Mouse (Mus musculus) forebrain, embryonic 16.5 days (tissue): ENCODE results near the gene Traf4. TPM values are rescaled to one million over a fixed set of nuclear protein-coding genes. Genes with fewer than 3 reads are reported as not detected.

Experiments
- ATAC-seq: fragments of 200-750 bp; cut with Nextera tagmentation; 2 replicates; pipeline ENCODE4 v1.8.0; 2017; ENCODE audit warnings: mild to moderate bottlenecking, moderate library complexity
- H3K27ac ChIP-seq: fragments of 300-500 bp; sonication (generic); 2 replicates; pipeline ENCODE4 v1.5.1; 2014; ENCODE audit warnings: low read length, control low read depth
- H3K27me3 ChIP-seq: fragments of 300-500 bp; sonication (generic); replicated peaks from 2 replicates; pipeline ENCODE4 v1.6.1; 2014; ENCODE audit warnings: low read length; ENCODE audit not compliant: control insufficient read depth, insufficient read depth
- H3K36me3 ChIP-seq: fragments of 300-500 bp; sonication (generic); 2 replicates; pipeline ENCODE4 v1.6.1; 2014; ENCODE audit not compliant: control insufficient read depth, insufficient read depth
- H3K4me1 ChIP-seq: fragments of 300-500 bp; sonication (generic); replicated peaks from 2 replicates; pipeline ENCODE4 v1.6.1; 2014; ENCODE audit warnings: low read length; ENCODE audit not compliant: control insufficient read depth, insufficient read depth
- H3K4me2 ChIP-seq: fragments of 300-500 bp; sonication (generic); 2 replicates; pipeline ENCODE4 v1.6.1; 2014; ENCODE audit warnings: mild to moderate bottlenecking, low read length, control low read depth
- H3K4me3 ChIP-seq: fragments of 300-500 bp; sonication (generic); replicated peaks from 2 replicates; pipeline ENCODE4 v1.5.1; 2014; ENCODE audit warnings: mild to moderate bottlenecking, low read length, control low read depth
- H3K9ac ChIP-seq: fragments of 300-500 bp; sonication (generic); replicated peaks from 2 replicates; pipeline ENCODE4 v1.6.1; 2014; ENCODE audit warnings: low read depth, low read length, control low read depth
- H3K9me3 ChIP-seq: fragments of 300-500 bp; sonication (generic); 2 replicates; pipeline ENCODE4 v1.6.1; 2016; ENCODE audit warnings: low read length; ENCODE audit not compliant: control insufficient read depth
- WGBS: fragments of 180-500 bp; shearing (Covaris S2); extraction: QIAGEN DNeasy Blood & Tissue Kit; methylation state at CpG from one replicate; pipeline ENCODE4 v1.1.7; 2014; 5-methylcytosine and 5-hydroxymethylcytosine counted together
- polyA plus RNA-seq: library from polyadenylated mRNA; unstranded; fragments of >200 nt; fragmentation: Nextera tagmentation; extraction: Ambion mirVana; gene quantifications from 2 replicates; pipeline ENCODE4 v1.2.1, GENCODE M21; 2015

Gene Traf4
- polyA plus RNA-seq, 1 experiment from 2014 or later = 124 TPM

- peak; percentile 87 for ATAC-seq
- Histone ChIP-seq H3K9ac (no peak overlapping the region), H3K4me3 (no peak overlapping the region), H3K27ac (peak overlapping the region; percentile 77), H3K9me3 (no peaks in the 10 kb centered on the region), H3K27me3 (no peaks in the 10 kb centered on the region), H3K4me1 (peaks cover 30% of the 10 kb centered on the region), H3K4me2 (no peak overlapping the region), H3K36me3 (peaks cover 13% of the 10 kb centered on the region)
- WGBS = 21% methylated on average over 9 of the region's 9 CpGs
These were observed 12.8 kb downstream of the Traf4 start for GRCm38 (mm10) chr11:78152299-78153231.

GRCm38 (mm10) chr11:78151161-78151560 is 14.2 kb downstream of the Traf4 start:
- WGBS = 17% methylated on average over 1 of the region's 1 CpGs
- no peak overlapping the region for H3K4me3 ChIP-seq
- no peak for ATAC-seq
- peaks cover 30% of the 10 kb centered on the region for H3K4me1 ChIP-seq
- no peak overlapping the region for H3K9ac ChIP-seq
- H3K36me3 ChIP-seq = peaks cover 13% of the 10 kb centered on the region
- no peak overlapping the region for H3K27ac ChIP-seq
- no peaks in the 10 kb centered on the region for H3K27me3 ChIP-seq
- no peaks in the 10 kb centered on the region for H3K9me3 ChIP-seq
- H3K4me2 ChIP-seq = no peak overlapping the region

DNA sequence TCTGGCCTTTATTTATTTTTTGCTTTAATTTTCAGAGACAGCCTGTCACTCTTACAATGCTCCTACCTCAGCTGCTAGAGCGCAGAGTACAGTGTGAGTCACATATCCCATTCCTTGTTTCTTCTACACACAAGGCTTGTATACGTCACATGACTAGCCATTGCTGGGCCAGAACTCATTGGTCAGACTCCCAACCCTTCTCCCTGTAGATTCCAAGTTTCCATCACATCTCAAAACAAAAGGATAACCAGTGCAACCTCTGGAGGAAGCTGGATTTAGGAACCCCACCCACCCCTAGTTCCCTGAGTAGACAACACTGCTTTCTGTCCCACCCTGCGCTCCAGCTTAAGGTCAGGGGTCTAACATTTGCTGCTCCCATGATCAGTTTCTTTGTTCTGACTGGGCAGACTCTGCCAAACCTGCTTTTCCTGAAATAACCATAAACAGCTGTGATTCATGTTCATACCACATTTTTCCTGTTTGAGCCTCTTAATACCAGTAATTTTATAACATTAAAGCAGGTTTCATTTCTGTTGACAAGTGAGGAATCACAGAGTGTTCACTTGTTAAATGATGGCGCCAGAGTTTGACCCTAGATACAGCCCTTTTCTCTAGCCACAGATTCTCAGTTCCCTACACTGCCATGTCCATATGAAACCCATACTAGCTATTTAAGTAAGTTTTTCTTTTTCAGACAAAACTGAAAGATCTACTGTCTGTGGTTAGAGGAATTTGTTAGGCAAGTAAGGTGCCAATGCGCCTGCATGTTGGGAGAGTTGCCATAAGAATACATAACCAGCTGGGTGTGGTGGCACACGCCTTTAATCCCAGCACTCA is 18.5 kb downstream of the Traf4 start:
- no peaks in the 10 kb centered on the region for H3K27me3 ChIP-seq
- H3K36me3 ChIP-seq = peaks cover 7% of the 10 kb centered on the region
- H3K27ac ChIP-seq = no peak overlapping the region
- H3K9me3 ChIP-seq = no peaks in the 10 kb centered on the region
- H3K4me1 ChIP-seq = peaks cover 2% of the 10 kb centered on the region; the same call in 1 of the 2 replicates
- H3K4me2 ChIP-seq = no peak overlapping the region
- H3K9ac ChIP-seq = no peak overlapping the region
- no peak overlapping the region for H3K4me3 ChIP-seq
- 94% methylated on average over 6 of the region's 6 CpGs for WGBS
- no peak for ATAC-seq

DNA sequence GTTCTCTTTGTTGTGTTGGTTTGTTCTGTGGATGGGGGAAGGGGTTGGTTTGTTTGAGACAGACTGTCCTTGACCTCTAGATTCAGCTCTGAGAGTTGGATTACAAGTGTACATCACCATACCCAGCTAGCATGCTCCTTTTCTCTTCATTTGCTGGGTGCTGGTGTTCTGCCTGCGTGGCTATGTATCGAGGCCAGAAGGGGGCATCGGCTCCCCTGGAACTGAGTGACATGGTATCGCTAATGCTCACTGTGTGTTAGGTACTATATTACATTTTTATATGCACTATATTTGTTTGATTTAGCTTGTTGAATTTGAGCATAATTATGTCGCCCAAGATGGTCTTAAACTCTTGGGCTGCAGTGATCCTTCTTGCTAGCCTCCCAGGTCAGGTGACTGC is 19.2 kb downstream of the Traf4 start:
- Histone ChIP-seq H3K9me3 (no peaks in the 10 kb centered on the region), H3K4me1 (no peaks in the 10 kb centered on the region), H3K4me2 (no peak overlapping the region), H3K4me3 (no peak overlapping the region), H3K9ac (no peak overlapping the region), H3K27ac (no peak overlapping the region), H3K27me3 (no peaks in the 10 kb centered on the region), H3K36me3 (peaks cover 6% of the 10 kb centered on the region)
- ATAC-seq = no peak
- 80% methylated on average over 5 of the region's 5 CpGs for WGBS

DNA sequence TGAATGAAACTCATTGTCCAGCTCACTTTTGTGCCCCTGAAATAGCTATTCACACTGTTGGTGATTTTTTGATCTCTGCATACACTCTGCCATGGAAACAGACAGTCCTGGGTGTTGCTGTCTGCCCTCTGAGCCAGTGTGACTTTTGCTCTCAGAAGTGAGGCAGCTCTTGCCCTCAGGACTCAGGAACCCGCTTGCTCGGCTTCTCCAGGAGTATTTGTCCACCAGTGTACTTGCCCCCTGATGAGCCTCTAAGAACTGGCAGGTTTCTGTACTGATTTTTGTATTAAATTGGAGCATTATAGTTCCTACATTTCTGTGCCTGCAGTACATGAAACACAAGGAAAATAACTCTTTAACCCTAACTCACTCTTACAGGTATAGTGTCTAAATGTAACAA is 21.9 kb downstream of the Traf4 start:
- 82% methylated on average over 2 of the region's 2 CpGs for WGBS
- Histone ChIP-seq H3K9me3 (no peaks in the 10 kb centered on the region), H3K9ac (no peak overlapping the region), H3K27me3 (no peaks in the 10 kb centered on the region), H3K4me3 (no peak overlapping the region), H3K36me3 (no peaks in the 10 kb centered on the region; the same call in 1 of the 2 replicates), H3K27ac (no peak overlapping the region), H3K4me2 (no peak overlapping the region), H3K4me1 (no peaks in the 10 kb centered on the region)
- no peak for ATAC-seq

GRCm38 (mm10) chr11:78140665-78141064 is 24.7 kb downstream of the Traf4 start:
- ATAC-seq = no peak
- H3K9me3 ChIP-seq = no peaks in the 10 kb centered on the region
- no peak overlapping the region for H3K4me2 ChIP-seq
- H3K4me1 ChIP-seq = no peaks in the 10 kb centered on the region
- no peaks in the 10 kb centered on the region; the same call in 1 of the 2 replicates for H3K36me3 ChIP-seq
- no peak overlapping the region for H3K4me3 ChIP-seq
- WGBS = 88% methylated on average over 5 of the region's 5 CpGs
- no peaks in the 10 kb centered on the region for H3K27me3 ChIP-seq
- H3K27ac ChIP-seq = no peak overlapping the region
- no peak overlapping the region for H3K9ac ChIP-seq

DNA sequence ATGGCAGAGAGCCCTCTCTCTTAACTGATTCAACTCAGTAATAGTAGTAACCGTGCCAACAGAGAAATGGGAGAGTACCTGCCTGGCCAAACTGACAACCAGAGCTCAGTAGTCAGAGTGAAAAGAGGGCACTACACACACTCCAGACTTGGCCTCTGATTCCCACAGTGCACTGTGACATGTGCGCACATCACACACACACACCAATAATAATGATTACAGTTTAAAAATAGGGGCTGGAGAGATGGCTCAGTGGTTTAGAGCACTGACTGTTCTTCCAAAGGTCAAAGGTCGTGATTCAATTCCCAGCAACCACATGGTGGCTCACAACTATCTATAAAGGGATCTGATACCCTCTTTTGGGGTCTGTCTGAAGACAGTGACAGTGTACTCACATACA is 27.4 kb downstream of the Traf4 start:
- Histone ChIP-seq H3K27me3 (no peaks in the 10 kb centered on the region), H3K4me2 (no peak overlapping the region), H3K36me3 (no peaks in the 10 kb centered on the region), H3K9ac (no peak overlapping the region), H3K4me1 (no peaks in the 10 kb centered on the region), H3K4me3 (no peak overlapping the region), H3K27ac (no peak overlapping the region), H3K9me3 (no peaks in the 10 kb centered on the region)
- WGBS = 89% methylated on average over 3 of the region's 3 CpGs
- no peak for ATAC-seq

DNA sequence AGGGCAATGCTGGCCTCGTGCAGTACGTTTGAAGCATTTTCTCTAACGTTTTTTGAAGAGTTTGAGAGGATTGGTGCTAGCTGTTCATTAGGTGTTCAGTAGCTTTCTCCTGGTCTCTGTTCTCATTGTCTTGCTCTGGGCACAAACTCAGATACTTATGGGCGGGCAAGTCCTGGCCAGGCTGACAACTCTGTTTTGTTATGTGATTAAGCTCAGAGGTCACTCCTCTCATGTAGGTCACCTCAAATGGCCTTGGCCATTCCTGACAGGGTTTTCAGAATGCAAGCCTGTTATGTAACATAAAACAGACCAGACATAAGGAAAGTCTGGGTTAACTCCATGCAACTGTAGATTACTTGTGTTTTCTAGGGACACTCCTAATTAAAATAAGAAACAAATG is 27.8 kb downstream of the Traf4 start:
- H3K4me2 ChIP-seq = no peak overlapping the region
- 74% methylated on average over 4 of the region's 4 CpGs for WGBS
- no peak overlapping the region for H3K9ac ChIP-seq
- H3K36me3 ChIP-seq = no peaks in the 10 kb centered on the region
- H3K27ac ChIP-seq = no peak overlapping the region
- ATAC-seq = no peak
- no peaks in the 10 kb centered on the region for H3K27me3 ChIP-seq
- no peaks in the 10 kb centered on the region for H3K9me3 ChIP-seq
- no peak overlapping the region for H3K4me3 ChIP-seq
- H3K4me1 ChIP-seq = no peaks in the 10 kb centered on the region

DNA sequence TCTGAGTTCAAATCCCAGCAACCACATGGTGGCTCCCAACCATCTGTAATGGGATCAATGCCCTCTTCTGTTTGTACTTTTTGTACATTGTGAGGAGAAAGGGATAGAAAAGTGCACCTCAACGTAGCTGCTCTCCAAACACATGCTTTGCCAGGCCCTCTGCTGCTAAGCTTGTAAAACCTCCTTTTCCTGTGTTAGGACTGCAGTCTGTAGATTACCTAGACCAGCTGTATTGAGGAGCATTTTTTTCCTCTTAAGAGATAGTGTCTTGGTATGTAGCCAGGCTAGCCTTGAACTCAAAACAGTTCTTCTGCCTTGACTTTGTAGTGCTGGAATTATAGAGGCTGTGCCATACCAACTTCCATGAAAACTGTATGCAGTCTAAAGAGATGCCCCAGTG is 29.3 kb downstream of the Traf4 start:
- Histone ChIP-seq H3K4me1 (no peaks in the 10 kb centered on the region), H3K9ac (no peak overlapping the region), H3K9me3 (no peaks in the 10 kb centered on the region), H3K4me3 (no peak overlapping the region), H3K27ac (no peak overlapping the region), H3K27me3 (no peaks in the 10 kb centered on the region), H3K4me2 (no peak overlapping the region), H3K36me3 (no peaks in the 10 kb centered on the region)
- 94% methylated on average over 1 of the region's 1 CpGs for WGBS
- ATAC-seq = no peak
